Mouse (Mus musculus) erythroblast, embryonic 14.5 days (primary cell): ENCODE measurements around the gene Celf2.

Experiments
- GATA1 ChIP-seq: IDR thresholded peaks from 2 replicates; pipeline ENCODE4 v1.6.1; 2012; ENCODE audit warnings: low read length, inconsistent platforms, mixed read lengths
- TAL1 ChIP-seq: IDR thresholded peaks from 3 replicates; pipeline ENCODE4 v1.6.1; 2012; ENCODE audit warnings: low read length, inconsistent platforms, mixed read lengths

DNA sequence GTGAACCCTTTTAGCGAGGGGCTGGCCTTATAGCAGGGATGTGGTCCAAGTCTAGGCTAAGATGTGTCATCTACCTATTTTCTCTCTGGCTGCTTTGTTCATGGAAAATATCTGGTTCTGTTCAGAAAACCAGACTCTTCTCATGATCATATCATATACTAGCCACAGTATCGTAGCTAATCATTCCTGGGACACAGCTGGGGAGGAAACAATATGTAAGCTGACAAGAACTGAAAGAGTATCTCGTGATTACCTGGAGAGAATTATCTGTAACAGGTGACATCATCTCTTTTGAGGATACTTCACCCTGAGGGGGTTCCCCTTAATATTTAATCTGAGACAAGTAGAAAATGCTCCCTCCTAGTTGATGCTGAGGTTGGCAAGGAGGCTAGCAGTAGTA is 951.6 kb downstream of the Celf2 start:
- TF ChIP-seq TAL1 (no peak), GATA1 (no peak)
